Mouse (Mus musculus): Measurements from ENCODE around the gene Nlrc5. TPM values are rescaled to one million over a fixed set of nuclear protein-coding genes. Genes with fewer than 3 reads are reported as not detected.
"Not testable (repeated sequence)": the region's sequence is repeated elsewhere in the genome, so short reads cannot be mapped to it uniquely, and the experiment has no call there.

Nlrc5 gene
- total RNA-seq (2021), result 1 to 10 TPM in 1 of 2 experiments, under 1 TPM in 1; 0.84 to 1.0 TPM

DNA sequence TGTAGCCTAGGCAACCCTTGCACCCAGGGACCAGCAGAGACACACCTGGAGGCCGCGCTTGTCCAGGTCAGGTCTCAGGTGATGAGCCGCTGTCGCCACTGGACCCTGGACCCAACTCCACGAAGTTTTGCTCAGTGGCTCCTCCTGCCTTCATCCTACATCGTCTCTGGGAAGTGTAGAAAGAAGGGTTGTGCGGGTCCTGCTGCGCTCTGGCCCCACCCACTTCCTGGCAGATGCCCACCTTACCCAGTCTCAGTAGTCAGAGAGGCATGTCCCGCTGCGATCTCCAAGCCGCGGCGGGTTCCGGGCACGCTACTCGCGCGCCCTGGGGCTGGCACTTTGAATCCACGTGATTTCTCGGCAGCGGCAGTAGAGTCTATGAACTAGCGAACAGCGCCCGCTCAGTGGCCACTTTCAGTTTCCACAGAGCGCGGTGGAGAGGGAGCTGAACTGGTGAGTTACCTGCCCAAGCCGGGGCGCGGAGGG is at the start of gene Nlrc5:
TSS of gene Nlrc5 (plus strand) at position 376 of the 486 bp plus-strand sequence.
- intact Hi-C loops (cut with DNase I), result no loop called here
- peak; percentile 69 to 71 for DNase-seq

DNA sequence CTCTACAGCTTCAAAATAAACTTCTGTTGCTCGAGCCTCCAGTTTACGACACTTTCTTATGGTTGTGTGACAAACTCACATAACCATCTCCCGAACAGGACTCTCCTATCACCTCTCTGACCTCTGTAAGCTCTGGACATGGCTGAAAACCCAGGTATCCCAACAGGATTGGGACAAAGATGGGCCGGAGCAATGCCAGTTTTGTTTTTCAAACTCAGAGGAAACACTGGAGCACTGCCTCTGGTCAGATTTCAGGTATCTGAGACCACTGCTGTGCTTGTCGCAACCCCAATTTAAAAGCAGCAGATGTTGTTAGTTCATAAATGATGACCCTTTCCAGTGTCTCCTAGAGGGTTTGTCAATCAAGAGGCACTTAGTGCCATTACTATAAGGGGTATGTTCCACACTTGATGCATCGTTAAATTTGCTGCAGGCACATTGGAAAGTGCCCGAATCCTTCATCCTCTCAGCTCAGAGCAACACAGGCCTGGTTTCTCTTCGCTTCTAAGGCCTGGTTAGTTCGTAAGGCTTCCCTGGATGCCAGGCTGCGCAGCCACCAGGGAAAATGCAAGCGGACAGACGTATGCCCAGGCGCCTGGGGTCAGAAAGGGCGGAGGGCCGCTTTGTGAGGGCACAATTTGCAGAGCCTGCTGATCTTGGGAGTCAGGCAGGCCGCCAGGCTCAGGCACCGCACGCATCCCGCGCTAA is 48.5 kb upstream of the Nlrc5 start:
- DNase-seq, result no peak
- intact Hi-C loops (cut with DNase I), result loop anchor here (2.0 to 5.0 kb wide), 2 partner anchors 43 to 452 kb away; partner anchors contain the start of genes Ciapin1 and Coq9

GRCm38 (mm10) chr8:94386214-94387026 is 47.7 kb upstream of the Nlrc5 start, which contains the start of gene Herpud1:
Herpud1 (plus strand) TSS chr8:94386438.
- DNase-seq, result peak; percentile 98 to 99
- intact Hi-C loops (cut with DNase I), result loop anchor here (1.0 to 5.0 kb wide), 4 partner anchors 23 to 451 kb away; partner anchors contain the start of genes Ciapin1 and Coq9

- peak; percentile 87 to 90 for DNase-seq
- intact Hi-C loops (cut with DNase I), result loop anchor here (1.0 to 5.0 kb wide), 4 partner anchors 24 to 450 kb away; partner anchors contain the start of genes Ciapin1 and Coq9
Measured at GRCm38 (mm10) chr8:94387027-94387684, 47.0 kb upstream of the Nlrc5 start.

- intact Hi-C loops (cut with DNase I), result loop anchor here (1.0 to 5.0 kb wide), 4 partner anchors 24 to 450 kb away; partner anchors contain the start of genes Ciapin1 and Coq9
- no peak for DNase-seq
Measured at GRCm38 (mm10) chr8:94387785-94388184, 46.4 kb upstream of the Nlrc5 start.

DNA sequence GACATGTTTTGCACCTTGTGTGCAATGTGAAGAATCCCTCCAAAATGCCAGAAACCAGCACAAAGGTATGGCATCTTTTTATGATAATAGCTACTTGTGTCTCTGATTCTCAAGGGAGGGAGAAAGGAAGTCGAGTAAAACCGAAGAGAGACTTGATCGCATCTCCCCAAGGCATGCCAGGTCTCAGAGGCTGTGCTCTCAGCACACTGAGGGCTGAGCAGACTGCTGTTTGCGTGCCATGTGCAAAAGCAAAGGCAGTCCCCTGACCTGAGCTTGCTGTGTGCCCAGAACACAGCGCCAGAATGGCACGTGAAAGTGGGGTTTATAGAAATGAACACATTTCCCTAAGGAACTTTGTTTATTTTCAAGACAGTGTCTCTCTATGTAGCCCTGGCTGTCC is 44.6 kb upstream of the Nlrc5 start:
- intact Hi-C loops (cut with DNase I), result loop anchor here (5.0 kb wide), 1 partner anchor 448 kb away; the partner anchor contains the start of genes Ciapin1 and Coq9
- DNase-seq, result no peak

GRCm38 (mm10) chr8:94390429-94390828 is 43.7 kb upstream of the Nlrc5 start:
- no peak for DNase-seq
- intact Hi-C loops (cut with DNase I), result no loop called here

DNA sequence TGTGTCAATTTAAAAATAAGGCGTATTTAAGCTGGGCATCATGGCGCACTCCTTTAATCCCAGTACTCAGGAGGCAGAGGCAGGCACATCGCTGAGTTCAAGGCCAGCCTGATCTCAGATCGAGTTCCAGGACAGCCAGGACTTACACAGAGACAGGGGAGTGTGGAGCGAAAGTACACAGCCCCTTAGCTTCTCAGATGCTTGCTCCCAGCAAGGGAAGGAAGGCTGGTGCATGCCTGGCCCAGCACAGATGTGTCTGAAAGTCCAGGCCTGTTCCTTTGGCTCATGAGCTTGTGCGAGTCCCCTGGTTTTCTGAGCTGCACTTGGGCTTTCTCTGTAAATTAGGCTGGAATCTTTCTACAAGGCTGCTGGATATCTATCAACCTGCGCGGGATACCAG is 43.2 kb upstream of the Nlrc5 start:
- DNase-seq, result no peak
- intact Hi-C loops (cut with DNase I), result no loop called here

GRCm38 (mm10) chr8:94392147-94392546 is 42.0 kb upstream of the Nlrc5 start:
- peak; percentile 29 to 74 for DNase-seq
- intact Hi-C loops (cut with DNase I), result no loop called here

- DNase-seq, result peak in 1 of 2 experiments; percentile 27
- intact Hi-C loops (cut with DNase I), result no loop called here
Measured at GRCm38 (mm10) chr8:94392648-94393047, 41.5 kb upstream of the Nlrc5 start.

DNA sequence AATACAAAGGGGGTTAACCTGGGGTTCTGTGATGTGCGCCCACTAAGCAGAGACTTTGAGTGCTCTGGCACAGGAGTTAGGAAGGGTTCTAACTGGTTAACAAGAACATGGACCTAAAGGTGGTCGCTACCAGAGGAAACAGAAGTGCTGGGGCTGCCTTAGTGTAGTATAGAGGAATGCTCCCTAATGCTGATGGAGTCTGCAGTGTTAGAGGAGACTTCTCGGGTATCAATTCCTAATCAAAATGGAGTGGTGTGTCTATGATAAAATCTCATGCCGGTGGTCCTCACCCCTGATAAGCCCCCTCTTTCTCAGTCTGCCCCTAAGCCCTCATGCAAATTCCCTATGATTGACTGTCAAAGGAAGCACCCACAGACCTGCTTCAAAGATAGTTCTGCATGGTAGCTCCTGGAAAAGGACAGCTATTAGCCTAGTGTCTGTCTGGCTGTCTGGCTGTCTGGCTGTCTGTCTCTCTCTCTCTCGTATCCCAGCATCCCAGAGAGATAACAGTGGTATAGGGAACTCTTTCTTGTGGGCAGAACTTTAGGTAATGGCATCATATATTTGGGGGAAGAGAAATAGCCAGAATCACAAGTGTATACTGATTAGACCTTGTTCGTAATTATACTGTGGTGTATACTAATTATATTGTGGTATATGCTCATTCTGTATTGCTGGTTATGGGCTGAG is 38.2 kb upstream of the Nlrc5 start:
- intact Hi-C loops (cut with DNase I), result loop anchor here (5.0 kb wide), 1 partner anchor 91 kb away; no protein-coding TSS in a partner anchor
- no peak for DNase-seq

DNA sequence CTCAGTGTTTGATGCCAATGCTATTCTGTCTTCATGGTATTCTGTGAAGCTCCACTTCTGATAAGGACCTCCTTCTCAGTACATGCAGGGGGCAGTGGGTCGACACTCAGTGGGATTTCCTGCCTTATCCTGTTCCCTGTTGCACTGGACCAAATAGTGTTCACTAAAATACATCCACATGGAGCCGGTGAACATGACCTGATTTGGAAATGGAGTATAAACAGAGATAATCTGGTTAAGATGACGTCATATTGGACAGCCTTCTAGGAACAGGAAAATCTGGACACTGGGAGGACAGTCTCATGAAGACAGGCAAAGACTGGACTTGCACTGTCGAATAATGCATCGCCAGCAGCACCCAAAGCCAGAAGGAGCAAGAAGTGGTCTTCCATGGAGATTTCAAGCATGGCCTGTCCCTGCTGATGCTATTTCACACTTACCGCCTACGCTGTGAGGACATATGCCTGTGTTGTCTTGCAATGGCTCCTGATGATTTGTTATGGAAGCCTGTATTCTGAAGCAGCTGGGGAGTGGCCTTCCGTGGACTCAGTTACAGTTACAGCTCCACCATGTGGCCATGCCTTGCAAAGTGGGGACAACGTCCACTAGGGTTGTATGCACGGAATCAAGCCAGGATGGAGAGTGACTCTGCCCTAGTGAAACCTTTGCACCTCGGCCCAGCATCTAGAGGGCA is 37.0 kb upstream of the Nlrc5 start:
- intact Hi-C loops (cut with DNase I), result loop anchor here (1.0 to 5.0 kb wide), 3 partner anchors 54 to 90 kb away; no protein-coding TSS in a partner anchor
- peak; percentile 70 to 75 for DNase-seq

DNA sequence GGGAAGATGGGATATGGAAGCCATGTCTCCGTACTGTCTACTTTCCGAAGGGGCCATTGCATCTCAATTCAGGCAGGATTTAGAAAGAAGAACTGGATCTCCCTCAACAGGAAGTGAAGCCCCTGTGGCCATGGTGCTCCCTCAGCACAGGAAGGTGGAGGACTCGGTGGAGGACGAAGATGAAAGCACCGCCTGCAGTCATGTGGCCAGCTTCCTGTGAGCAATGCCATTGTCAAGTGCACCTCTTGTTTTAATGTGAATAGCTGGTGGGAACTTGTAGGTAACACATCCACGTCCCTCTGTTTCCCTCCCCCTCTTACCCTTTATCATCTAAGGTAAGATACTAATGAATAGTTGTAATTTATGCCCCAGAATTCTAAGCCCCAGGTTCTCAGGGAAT is 35.6 kb upstream of the Nlrc5 start:
- DNase-seq, result no peak
- intact Hi-C loops (cut with DNase I), result loop anchor here (5.0 kb wide), 1 partner anchor 89 kb away; no protein-coding TSS in a partner anchor

GRCm38 (mm10) chr8:94399361-94399953 is 34.7 kb upstream of the Nlrc5 start:
- intact Hi-C loops (cut with DNase I), result loop anchor here (5.0 kb wide), 1 partner anchor 88 kb away; no protein-coding TSS in a partner anchor
- DNase-seq, result no peak

- intact Hi-C loops (cut with DNase I), result loop anchor here (5.0 kb wide), 1 partner anchor 87 kb away; no protein-coding TSS in a partner anchor
Measured at GRCm38 (mm10) chr8:94399957-94400356, 34.2 kb upstream of the Nlrc5 start.

DNA sequence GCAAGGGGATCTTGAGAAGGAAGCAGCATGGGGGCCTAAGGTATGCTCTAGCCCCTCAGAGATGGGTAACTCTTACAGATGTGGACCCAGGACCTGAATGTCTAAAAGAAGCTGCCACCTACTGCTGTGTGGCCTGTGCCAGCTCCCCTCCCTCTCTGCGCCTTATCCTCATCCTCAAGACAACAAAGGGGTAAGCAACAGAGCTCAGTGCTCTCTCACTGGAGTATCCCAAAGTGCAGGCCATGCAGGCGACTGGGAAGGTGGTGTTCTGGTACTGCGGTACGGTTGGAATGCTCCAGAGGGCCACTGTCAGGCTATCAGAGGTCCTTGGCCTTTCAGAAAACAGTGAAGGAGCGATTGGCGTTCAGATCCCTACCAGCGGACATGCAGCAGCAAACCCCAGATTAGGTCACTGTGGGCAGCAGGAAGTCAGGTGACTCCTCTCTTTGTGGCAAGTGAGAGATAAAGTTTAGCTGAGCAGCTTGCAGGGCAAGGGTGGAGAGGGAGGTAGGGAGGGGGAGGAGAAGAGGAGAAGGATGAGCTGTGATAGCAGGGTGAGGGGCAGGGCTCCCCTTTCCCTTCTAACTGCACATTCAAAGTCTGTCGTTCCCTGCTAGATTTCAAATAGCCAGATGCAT is 25.6 kb upstream of the Nlrc5 start:
- intact Hi-C loops (cut with DNase I), result no loop called here
- no peak for DNase-seq

More at GRCm38 (mm10) chr8:94399957-94400356, 34.2 kb upstream of the Nlrc5 start:
- not testable (repeated sequence) for DNase-seq

- intact Hi-C loops (cut with DNase I), result no loop called here
- DNase-seq, result no peak
Measured at GRCm38 (mm10) chr8:94409523-94409922, 24.6 kb upstream of the Nlrc5 start.

GRCm38 (mm10) chr8:94412518-94412917 is 21.6 kb upstream of the Nlrc5 start:
- no peak for DNase-seq
- intact Hi-C loops (cut with DNase I), result no loop called here
